Mouse (Mus musculus): ENCODE data around the gene Atxn7l3. TPM values are rescaled to one million over a fixed set of nuclear protein-coding genes. Genes with fewer than 3 reads are reported as not detected.
"Not testable (repeated sequence)": the region's sequence is repeated elsewhere in the genome, so short reads cannot be mapped to it uniquely, and the experiment has no call there.

The Atxn7l3 gene
- polyA plus RNA-seq, 1 experiment from 2014 or later = 19.0 TPM

GRCm38 (mm10) chr11:102288027-102288804, 8.2 kb downstream of the Atxn7l3 start:
- H3K9ac ChIP-seq (replicated peaks; ENCODE audit: low read depth, low read length) = no peak overlapping the region
- no peaks in the 10 kb centered on the region for H3K9me3 ChIP-seq (ENCODE audit: control insufficient read depth, low read depth, low read length)
- no peak overlapping the region for H3K4me2 ChIP-seq (replicated peaks; ENCODE audit: low read depth, low read length)
- no peak overlapping the region for H3K4me3 ChIP-seq (ENCODE audit: low read depth, low read length)
- ATAC-seq (ENCODE audit: insufficient number of reproducible peaks, insufficient read depth, low FRiP score, low read depth) = no peak
- WGBS = 86% methylated on average over 8 of the region's 8 CpGs
- no peak overlapping the region for H3K27ac ChIP-seq (ENCODE audit: low read length)
- peaks cover 49% of the 10 kb centered on the region for H3K36me3 ChIP-seq (ENCODE audit: control insufficient read depth, insufficient read depth, low read length)
- H3K27me3 ChIP-seq (ENCODE audit: control insufficient read depth, insufficient read depth, low read length) = no peaks in the 10 kb centered on the region
- peaks cover 7% of the 10 kb centered on the region; the same call in 1 of the 2 replicates for H3K4me1 ChIP-seq (ENCODE audit: control insufficient read depth, insufficient read depth, low read length)

- Histone ChIP-seq H3K27ac (ENCODE audit: low read length) (no peak overlapping the region), H3K4me2 (replicated peaks; ENCODE audit: low read depth, low read length) (no peak overlapping the region), H3K4me3 (ENCODE audit: low read depth, low read length) (no peak overlapping the region), H3K4me1 (ENCODE audit: control insufficient read depth, insufficient read depth, low read length) (peaks cover 7% of the 10 kb centered on the region; the same call in 1 of the 2 replicates), H3K9me3 (ENCODE audit: control insufficient read depth, low read depth, low read length) (no peaks in the 10 kb centered on the region), H3K27me3 (ENCODE audit: control insufficient read depth, insufficient read depth, low read length) (no peaks in the 10 kb centered on the region), H3K9ac (replicated peaks; ENCODE audit: low read depth, low read length) (no peak overlapping the region), H3K36me3 (ENCODE audit: control insufficient read depth, insufficient read depth, low read length) (peaks cover 41% of the 10 kb centered on the region)
- ATAC-seq (ENCODE audit: insufficient number of reproducible peaks, insufficient read depth, low FRiP score, low read depth) = no peak
- 84% methylated on average over 8 of the region's 8 CpGs for WGBS
Measured at GRCm38 (mm10) chr11:102287485-102287884, 8.9 kb downstream of the Atxn7l3 start.

DNA sequence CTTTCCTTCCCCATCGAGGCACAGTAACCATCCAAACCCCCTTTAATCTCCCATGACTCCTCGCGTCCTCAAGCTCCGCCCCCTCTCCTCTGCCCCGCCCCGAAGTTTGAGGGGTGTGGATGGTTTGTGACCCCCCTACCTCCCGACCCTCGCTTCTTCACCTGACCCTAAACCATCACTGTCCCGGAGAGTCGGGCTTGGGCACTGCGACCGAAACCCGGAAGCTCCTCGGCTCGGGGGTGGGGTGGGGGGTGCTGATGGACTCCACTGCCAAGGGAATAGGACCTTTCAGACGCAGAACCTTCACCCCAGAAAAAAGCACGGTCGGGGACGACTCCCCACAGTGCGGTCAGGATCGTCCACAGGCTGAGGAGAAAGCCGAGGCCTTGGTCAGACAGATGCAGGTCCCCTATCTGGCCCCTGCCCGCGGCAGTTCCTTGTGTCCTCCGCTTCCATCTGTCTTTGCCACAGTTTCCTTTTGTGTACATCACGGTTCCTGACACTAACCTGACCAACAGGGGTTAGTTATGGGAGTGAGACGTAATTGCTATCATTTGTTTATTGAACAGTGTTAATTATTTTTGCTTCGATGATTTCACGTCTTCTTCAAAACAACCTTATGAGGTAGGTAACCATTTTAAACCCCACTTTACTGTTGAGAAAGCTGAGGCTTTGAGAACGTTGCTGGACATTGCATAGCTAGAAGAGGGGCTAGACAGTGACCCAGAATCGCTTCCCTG, 11.2 kb downstream of the Atxn7l3 start:
- H3K9ac ChIP-seq (replicated peaks; ENCODE audit: low read depth, low read length) = peak overlapping the region; percentile 57
- peak overlapping the region; percentile 79 for H3K27ac ChIP-seq (ENCODE audit: low read length)
- H3K4me3 ChIP-seq (ENCODE audit: low read depth, low read length) = peak overlapping the region; percentile 59
- WGBS = 3% methylated on average over 31 of the region's 31 CpGs
- no peaks in the 10 kb centered on the region for H3K9me3 ChIP-seq (ENCODE audit: control insufficient read depth, low read depth, low read length)
- peak; percentile 69; the same call in 1 of the 2 replicates for ATAC-seq (ENCODE audit: insufficient number of reproducible peaks, insufficient read depth, low FRiP score, low read depth)
- H3K4me2 ChIP-seq (replicated peaks; ENCODE audit: low read depth, low read length) = peak overlapping the region; percentile 60
- H3K27me3 ChIP-seq (ENCODE audit: control insufficient read depth, insufficient read depth, low read length) = no peaks in the 10 kb centered on the region
- H3K4me1 ChIP-seq (ENCODE audit: control insufficient read depth, insufficient read depth, low read length) = peaks cover 7% of the 10 kb centered on the region; the same call in 1 of the 2 replicates
- peaks cover 19% of the 10 kb centered on the region for H3K36me3 ChIP-seq (ENCODE audit: control insufficient read depth, insufficient read depth, low read length)

GRCm38 (mm10) chr11:102284501-102285094, 11.8 kb downstream of the Atxn7l3 start, which contains the start of gene Tmub2:
Gene Tmub2, plus strand, starts transcription at chr11:102284931.
- H3K4me2 ChIP-seq (replicated peaks; ENCODE audit: low read depth, low read length) = peak within 1 kb of the TSS; percentile 60
- peak within 1 kb of the TSS; percentile 79 for H3K27ac ChIP-seq (ENCODE audit: low read length)
- H3K9me3 ChIP-seq (ENCODE audit: control insufficient read depth, low read depth, low read length) = no peaks in the 10 kb centered on the region
- under 1% methylated on average over 32 of the region's 32 CpGs for WGBS
- H3K27me3 ChIP-seq (ENCODE audit: control insufficient read depth, insufficient read depth, low read length) = no peaks in the 10 kb centered on the region
- H3K4me3 ChIP-seq (ENCODE audit: low read depth, low read length) = peak within 1 kb of the TSS; percentile 59
- peaks cover 15% of the 10 kb centered on the region for H3K36me3 ChIP-seq (ENCODE audit: control insufficient read depth, insufficient read depth, low read length)
- peaks cover 7% of the 10 kb centered on the region; the same call in 1 of the 2 replicates for H3K4me1 ChIP-seq (ENCODE audit: control insufficient read depth, insufficient read depth, low read length)
- ATAC-seq (ENCODE audit: insufficient number of reproducible peaks, insufficient read depth, low FRiP score, low read depth) = peak; percentile 88
- peak within 1 kb of the TSS; percentile 57 for H3K9ac ChIP-seq (replicated peaks; ENCODE audit: low read depth, low read length)

GRCm38 (mm10) chr11:102283922-102284321, 12.5 kb downstream of the Atxn7l3 start:
- H3K4me1 ChIP-seq (ENCODE audit: control insufficient read depth, insufficient read depth, low read length) = peaks cover 7% of the 10 kb centered on the region; the same call in 1 of the 2 replicates
- H3K4me3 ChIP-seq (ENCODE audit: low read depth, low read length) = peak overlapping the region; percentile 59
- no peak for ATAC-seq (ENCODE audit: insufficient number of reproducible peaks, insufficient read depth, low FRiP score, low read depth)
- H3K4me2 ChIP-seq (replicated peaks; ENCODE audit: low read depth, low read length) = peak overlapping the region; percentile 32; the same call in 1 of the 2 replicates
- no peaks in the 10 kb centered on the region for H3K27me3 ChIP-seq (ENCODE audit: control insufficient read depth, insufficient read depth, low read length)
- no peaks in the 10 kb centered on the region for H3K9me3 ChIP-seq (ENCODE audit: control insufficient read depth, low read depth, low read length)
- H3K36me3 ChIP-seq (ENCODE audit: control insufficient read depth, insufficient read depth, low read length) = peaks cover 14% of the 10 kb centered on the region
- WGBS = 88% methylated on average over 6 of the region's 6 CpGs
- no peak overlapping the region; the same call in 1 of the 2 replicates for H3K27ac ChIP-seq (ENCODE audit: low read length)
- no peak overlapping the region for H3K9ac ChIP-seq (replicated peaks; ENCODE audit: low read depth, low read length)

- H3K27ac ChIP-seq (ENCODE audit: low read length); H3K9me3 ChIP-seq (ENCODE audit: control insufficient read depth, low read depth, low read length); H3K4me3 ChIP-seq (ENCODE audit: low read depth, low read length); H3K9ac ChIP-seq (replicated peaks; ENCODE audit: low read depth, low read length); H3K36me3 ChIP-seq (ENCODE audit: control insufficient read depth, insufficient read depth, low read length); H3K4me2 ChIP-seq (replicated peaks; ENCODE audit: low read depth, low read length); ATAC-seq (ENCODE audit: insufficient number of reproducible peaks, insufficient read depth, low FRiP score, low read depth); H3K27me3 ChIP-seq (ENCODE audit: control insufficient read depth, insufficient read depth, low read length); H3K4me1 ChIP-seq (ENCODE audit: control insufficient read depth, insufficient read depth, low read length): not testable (repeated sequence)
- WGBS = 76% methylated on average over 6 of the region's 6 CpGs
Measured at GRCm38 (mm10) chr11:102280267-102280666, 16.2 kb downstream of the Atxn7l3 start.

DNA sequence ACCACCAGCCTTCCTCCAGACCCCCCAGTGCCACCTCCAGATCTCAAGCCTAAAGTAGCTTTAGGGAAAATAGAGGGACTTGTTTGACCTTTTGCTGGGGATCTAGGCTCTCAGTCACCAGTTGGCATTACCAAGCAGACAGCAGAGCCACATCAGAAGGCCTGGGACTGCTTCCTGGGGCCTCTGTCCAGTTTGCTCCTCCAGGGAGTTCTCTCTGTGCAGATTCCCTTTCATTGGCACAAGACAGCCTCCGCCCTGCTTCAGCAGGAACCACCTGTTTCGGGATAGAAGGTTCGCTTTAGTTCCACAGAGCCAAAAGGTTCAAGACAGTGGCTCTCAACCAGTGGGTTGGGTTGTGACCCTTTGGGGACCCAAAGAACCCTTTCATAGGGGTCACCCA, 16.8 kb downstream of the Atxn7l3 start:
- H3K4me3 ChIP-seq (ENCODE audit: low read depth, low read length) = no peak overlapping the region
- ATAC-seq (ENCODE audit: insufficient number of reproducible peaks, insufficient read depth, low FRiP score, low read depth) = no peak
- H3K36me3 ChIP-seq (ENCODE audit: control insufficient read depth, insufficient read depth, low read length) = no peaks in the 10 kb centered on the region
- H3K27me3 ChIP-seq (ENCODE audit: control insufficient read depth, insufficient read depth, low read length) = no peaks in the 10 kb centered on the region
- H3K4me1 ChIP-seq (ENCODE audit: control insufficient read depth, insufficient read depth, low read length) = no peaks in the 10 kb centered on the region
- WGBS = 92% methylated on average over 3 of the region's 3 CpGs
- no peaks in the 10 kb centered on the region for H3K9me3 ChIP-seq (ENCODE audit: control insufficient read depth, low read depth, low read length)
- H3K27ac ChIP-seq (ENCODE audit: low read length) = no peak overlapping the region
- H3K4me2 ChIP-seq (replicated peaks; ENCODE audit: low read depth, low read length) = no peak overlapping the region
- no peak overlapping the region for H3K9ac ChIP-seq (replicated peaks; ENCODE audit: low read depth, low read length)

GRCm38 (mm10) chr11:102277754-102278153, 18.7 kb downstream of the Atxn7l3 start:
- Histone ChIP-seq H3K4me2 (replicated peaks; ENCODE audit: low read depth, low read length) (no peak overlapping the region), H3K4me1 (ENCODE audit: control insufficient read depth, insufficient read depth, low read length) (no peaks in the 10 kb centered on the region), H3K27me3 (ENCODE audit: control insufficient read depth, insufficient read depth, low read length) (no peaks in the 10 kb centered on the region), H3K36me3 (ENCODE audit: control insufficient read depth, insufficient read depth, low read length) (no peaks in the 10 kb centered on the region), H3K4me3 (ENCODE audit: low read depth, low read length) (no peak overlapping the region), H3K9me3 (ENCODE audit: control insufficient read depth, low read depth, low read length) (no peaks in the 10 kb centered on the region), H3K27ac (ENCODE audit: low read length) (no peak overlapping the region), H3K9ac (replicated peaks; ENCODE audit: low read depth, low read length) (no peak overlapping the region)
- 65% methylated on average over 9 of the region's 12 CpGs for WGBS
- ATAC-seq (ENCODE audit: insufficient number of reproducible peaks, insufficient read depth, low FRiP score, low read depth) = no peak
